Mouse (Mus musculus) cerebellum, adult 9-10 months (tissue): Measurements from ENCODE around the gene Zxdc.

ENCODE experiments used
- DNase-seq: peaks from one replicate; pipeline ENCODE4 v3.0.0; 2022

Gene Zxdc

DNA sequence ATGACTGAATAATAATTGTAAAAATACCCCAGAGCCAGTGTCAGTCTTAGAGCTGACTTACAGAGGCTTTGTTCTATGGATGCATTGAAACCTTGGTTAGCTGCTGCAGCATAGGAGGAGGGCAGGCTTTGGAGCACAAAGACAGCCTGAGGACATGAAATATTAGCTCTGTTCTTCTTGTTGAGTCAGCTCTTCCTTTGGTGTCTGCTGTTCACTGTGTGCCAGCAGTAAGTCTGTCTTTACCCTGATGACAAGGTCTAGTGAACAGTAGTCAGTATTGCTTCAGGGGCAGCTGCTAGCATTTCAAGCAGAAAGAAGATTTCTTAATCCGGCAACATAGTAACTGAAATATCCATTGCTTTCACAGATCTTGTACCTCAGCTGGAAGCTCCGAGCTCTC is 12.2 kb downstream of the Zxdc start:
- DNase-seq: no peak

DNA sequence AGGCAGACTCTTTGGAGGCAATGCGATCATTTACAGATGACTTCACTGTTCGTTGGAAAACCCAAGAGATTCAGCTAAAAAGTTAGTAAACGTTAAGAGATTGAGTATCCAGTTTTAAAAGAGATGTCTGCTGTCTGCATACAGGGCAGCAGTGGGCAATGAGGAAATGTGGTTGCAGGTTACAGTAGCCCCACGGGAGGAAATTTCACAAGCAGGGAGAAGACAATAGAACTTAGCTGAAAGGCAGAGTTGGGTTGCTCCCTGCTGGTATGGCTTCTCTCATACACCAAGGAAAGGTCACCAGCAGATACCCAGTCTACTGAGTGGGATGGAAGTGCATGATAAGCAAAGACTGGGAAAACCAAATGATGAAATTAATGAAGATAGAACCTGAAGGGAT is 21.3 kb downstream of the Zxdc start:
- DNase-seq: no peak

DNA sequence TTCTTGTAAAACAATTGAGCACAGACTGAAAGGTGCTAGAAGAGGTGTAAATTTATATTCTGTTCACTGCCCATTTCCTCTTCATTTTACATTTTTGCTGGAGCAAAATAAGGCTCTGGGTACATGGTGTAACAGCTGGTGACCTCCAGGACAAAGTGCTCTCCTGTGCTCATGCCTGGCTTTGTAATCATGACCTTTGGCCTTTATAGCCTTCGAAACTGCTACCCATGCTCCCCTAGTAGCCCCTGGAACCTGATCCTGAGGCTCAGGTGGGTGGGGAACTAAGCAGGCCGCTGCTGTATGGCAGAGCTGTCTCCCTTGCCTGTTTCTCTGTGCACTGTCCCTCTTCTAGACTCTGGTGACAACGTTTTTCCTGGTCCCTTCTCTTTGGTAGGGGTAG is 24.7 kb downstream of the Zxdc start:
- no peak for DNase-seq

- no peak for DNase-seq
Measured at GRCm38 (mm10) chr6:90395751-90396150, 26.5 kb downstream of the Zxdc start.

DNA sequence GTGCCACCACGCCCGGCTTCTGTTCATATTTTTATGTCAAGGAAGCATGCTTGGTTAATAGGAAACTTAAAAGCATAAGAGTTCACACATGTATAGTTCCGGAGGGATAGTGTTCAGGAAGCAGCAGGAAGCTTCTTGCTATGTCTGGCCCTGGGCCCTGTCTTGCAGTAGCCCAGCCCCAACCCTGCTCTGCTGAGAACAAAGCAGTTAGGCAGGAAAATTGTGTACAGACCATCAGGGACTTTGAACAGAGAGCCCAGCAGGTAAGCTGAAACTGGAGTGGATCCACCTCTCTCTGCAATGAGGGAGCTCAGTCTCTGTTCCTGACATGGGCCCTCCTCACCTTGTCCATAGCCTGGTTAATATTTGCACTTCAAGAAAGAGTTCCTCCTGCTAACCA is 28.0 kb downstream of the Zxdc start:
- DNase-seq: no peak

GRCm38 (mm10) chr6:90408632-90409031 is 39.3 kb downstream of the Zxdc start:
- no peak for DNase-seq

GRCm38 (mm10) chr6:90410972-90411371 is 41.7 kb downstream of the Zxdc start:
- DNase-seq: no peak

DNA sequence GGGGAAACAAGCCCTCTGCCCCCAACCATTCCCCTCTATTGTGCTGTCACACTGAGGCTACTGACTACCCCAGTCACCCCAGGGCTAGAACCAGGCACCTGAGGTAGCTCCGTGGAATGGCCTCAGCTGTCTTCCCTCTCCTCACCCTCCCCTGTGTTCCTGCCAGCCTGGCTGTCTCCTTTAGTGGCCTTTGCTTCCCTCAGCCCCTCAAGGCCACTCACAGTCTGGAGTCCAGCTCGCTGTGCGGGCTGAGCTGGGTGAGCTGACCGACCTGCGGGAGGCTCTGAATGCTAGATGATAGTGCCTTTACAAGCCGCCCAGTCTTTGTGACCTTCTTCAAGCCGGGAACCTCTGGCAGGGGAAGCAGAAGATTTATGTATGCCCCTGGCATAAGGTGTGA is 42.6 kb downstream of the Zxdc start:
- no peak for DNase-seq

DNA sequence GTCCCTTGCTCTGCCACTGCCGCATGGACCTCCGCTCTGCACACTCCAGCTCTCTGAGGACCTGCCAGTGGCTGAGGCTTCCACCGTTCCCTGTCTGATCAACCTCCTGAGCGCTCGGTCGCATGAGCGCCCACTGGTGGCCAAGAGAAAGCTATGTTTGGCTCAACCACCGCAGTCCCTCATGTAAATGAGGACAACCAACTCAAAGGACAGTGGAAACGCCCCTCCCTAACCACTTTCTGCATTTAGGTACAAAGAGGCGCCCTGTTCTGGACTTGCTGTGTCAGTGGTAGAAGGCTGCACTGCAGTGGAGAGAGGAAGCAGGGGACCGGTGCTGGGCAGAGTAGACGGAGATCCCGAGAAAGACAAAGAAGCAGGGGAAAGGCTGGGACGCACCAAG is 53.3 kb downstream of the Zxdc start:
- DNase-seq: peak; percentile 72

- DNase-seq: no peak
Measured at GRCm38 (mm10) chr6:90425361-90425760, 56.1 kb downstream of the Zxdc start.

- no peak for DNase-seq
Measured at GRCm38 (mm10) chr6:90426003-90426402, 56.7 kb downstream of the Zxdc start.

GRCm38 (mm10) chr6:90428380-90428974 is 59.2 kb downstream of the Zxdc start, which contains the start of gene Cfap100:
TSS of gene Cfap100 (minus strand) at chr6:90428797.
- peak; percentile 71 for DNase-seq

DNA sequence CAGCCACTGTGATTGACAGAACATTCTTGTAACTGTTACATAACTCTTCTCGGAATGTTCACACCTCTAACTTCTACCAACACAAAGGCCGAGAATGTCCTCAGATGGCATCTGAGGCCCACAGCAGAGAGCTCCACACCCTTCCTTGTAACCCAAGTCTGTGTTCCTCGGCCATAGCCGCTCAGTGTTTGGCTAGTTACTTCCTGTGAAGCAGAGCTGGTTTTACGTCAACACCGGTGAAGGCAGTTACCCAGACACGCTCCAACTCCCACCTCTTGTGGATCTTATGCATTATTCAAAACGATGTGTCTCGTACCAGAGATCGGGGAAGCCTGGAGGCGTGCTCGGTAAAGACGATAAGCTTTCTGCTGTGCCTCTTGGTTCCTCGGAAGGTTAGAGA is 60.6 kb downstream of the Zxdc start:
- no peak for DNase-seq

DNA sequence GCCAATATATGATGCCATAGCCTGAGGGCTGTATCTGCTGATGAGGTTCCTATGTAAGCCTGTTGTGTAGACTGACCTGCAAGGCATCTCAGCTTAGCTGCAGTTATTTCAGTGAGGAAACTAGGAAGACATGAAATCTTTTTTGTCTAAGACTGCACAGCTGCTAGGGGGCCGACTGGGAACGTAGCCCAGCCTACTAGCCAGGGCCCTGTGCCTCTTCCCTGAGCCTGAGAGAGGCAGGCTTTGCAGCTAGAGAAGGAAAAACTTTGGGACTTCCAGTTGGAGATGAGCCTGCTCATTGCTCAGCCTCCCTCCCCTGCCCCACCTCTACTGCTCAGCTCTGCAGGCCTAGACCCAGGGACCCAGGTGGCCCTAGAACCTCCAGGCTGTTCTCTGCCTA is 62.2 kb downstream of the Zxdc start:
- DNase-seq: no peak

DNA sequence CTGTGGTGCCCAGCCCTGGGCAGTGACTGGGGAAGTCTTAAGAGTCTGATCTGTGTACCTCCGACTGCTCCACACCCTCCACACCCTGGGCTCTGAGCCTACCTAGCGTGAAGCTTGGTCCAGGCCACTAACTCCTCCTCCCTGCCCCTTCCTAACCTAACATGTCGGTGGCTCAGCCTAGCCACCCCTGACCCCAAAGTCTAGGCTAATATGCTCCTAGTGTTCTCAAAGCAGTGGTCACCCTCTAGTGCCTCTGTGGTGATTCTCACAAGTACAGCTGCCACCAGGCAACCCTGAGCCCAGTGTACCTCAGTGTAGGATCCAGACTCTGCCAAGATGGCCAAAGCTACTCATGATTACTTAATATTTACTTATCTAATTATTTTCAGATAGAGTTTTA is 65.4 kb downstream of the Zxdc start:
- peak; percentile 23 for DNase-seq

GRCm38 (mm10) chr6:90435195-90435618 is 65.9 kb downstream of the Zxdc start:
- DNase-seq: peak; percentile 87

DNA sequence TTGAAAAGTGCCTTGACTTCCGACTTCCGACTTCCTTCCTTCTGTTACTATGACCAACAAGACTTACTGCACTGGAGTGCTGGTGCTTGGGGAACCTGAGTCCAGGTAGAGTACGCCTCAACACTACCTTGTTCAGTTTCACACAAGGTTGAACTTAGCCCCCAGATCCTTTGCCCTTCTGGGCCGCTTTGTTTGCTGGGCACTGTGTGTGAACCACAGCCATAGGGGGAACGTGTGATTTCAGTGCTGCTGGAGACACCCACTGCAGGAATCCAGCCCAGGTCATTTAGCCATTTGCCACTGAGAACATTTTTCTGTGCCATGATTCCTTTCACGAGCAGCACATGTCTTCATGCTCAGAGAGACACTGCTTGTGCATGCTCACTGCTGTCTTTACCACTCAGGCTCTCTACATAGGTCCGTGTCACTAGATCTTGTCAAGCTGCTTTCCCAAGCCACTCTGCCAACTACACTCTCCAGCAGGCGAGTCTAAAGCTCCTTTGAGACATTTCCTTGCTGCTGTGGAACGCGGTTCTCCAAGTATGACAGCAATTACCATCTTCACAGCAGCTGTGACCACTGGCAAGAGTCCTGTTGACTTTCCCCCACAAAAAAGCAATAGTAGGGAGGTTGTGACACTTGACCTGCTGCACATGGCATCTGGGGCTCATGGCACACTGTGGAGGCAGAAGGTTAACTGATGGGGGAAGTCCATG is 67.1 kb downstream of the Zxdc start:
- no peak for DNase-seq

- no peak for DNase-seq
Measured at GRCm38 (mm10) chr6:90437041-90437440, 67.7 kb downstream of the Zxdc start.

DNA sequence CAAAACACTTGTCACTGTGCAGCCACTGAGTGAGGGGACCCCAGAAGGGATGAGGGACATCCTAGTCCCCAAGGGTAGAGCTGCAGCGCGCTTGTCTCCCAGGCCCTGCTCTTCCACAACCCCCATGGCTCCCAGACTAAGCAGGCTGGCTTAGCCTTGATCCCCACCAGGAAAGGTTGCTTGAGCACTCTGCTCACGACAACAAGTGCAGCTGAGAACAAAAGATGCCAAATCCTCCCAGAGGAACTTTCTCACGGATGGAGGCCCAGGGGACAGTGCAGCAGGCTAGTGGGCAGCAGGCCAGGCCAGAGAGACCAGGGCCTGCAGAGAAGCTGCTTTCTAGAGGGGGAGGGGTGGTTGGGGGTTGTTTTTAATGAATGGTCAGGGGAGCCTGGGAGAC is 77.6 kb downstream of the Zxdc start:
- DNase-seq: no peak

GRCm38 (mm10) chr6:90450179-90450578 is 80.9 kb downstream of the Zxdc start:
- peak; percentile 91 for DNase-seq

- peak; percentile 36 for DNase-seq
Measured at GRCm38 (mm10) chr6:90450697-90451096, 81.4 kb downstream of the Zxdc start.

DNA sequence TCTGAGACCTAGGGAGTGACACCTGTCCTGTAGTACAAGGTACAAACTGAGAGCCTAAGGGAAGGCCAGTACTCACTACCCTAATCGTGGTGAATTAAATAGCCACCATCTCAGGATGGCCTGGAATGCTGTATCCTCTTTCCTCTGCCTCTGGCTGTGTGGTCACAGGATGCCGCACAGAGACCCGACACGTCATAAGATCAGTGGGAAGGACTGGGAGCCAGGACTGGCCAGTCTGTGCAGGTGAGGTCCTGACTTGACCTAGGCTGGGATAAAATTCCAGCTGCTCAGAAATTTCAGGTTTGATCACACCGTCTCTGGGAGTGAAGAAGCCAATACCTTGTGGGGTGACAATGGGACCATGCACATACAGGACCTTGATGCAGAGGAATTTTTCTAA is 82.2 kb downstream of the Zxdc start:
- DNase-seq: no peak

DNA sequence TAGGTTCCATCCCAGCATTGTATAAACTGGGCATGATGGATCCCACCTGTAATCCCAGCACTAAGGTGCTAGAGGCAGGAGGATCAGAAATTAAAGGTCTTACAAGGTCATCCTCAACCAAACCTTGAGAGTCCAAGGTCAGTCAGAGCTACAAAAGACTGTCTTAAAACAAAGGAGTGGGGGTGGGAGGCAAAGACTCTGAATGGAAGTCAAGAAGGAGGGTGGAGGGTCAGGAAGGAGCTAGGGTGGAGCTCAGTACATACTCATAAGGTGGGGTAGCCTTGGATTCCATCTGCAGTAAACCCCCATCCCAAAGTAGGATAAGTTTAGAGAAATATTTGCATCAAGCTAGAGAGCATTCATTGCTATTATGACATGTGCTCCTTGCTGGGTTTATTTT is 83.3 kb downstream of the Zxdc start:
- no peak for DNase-seq
